Mouse (Mus musculus) granulocyte monocyte progenitor cell, adult 5-6 weeks (primary cell): Measurements from ENCODE around the gene Fus. TPM values are rescaled to one million over a fixed set of nuclear protein-coding genes. Genes with fewer than 3 reads are reported as not detected.
"Not testable (repeated sequence)": the region's sequence is repeated elsewhere in the genome, so short reads cannot be mapped to it uniquely, and the experiment has no call there.

Source experiments
- ATAC-seq: replicated peaks from 2 replicates; pipeline ENCODE4 v1.8.0; 2016; ENCODE audit warnings: mild to moderate bottlenecking, moderate TSS enrichment, inconsistent platforms; ENCODE audit not compliant: poor library complexity, severe bottlenecking
- total RNA-seq, 2 experiments: library from RNA; stranded (forward) in 1 of 2; stranded (reverse) in 1 of 2; fragments of 200-712, 200-1000 nt in 1 of 2; fragments of >200 nt in 1 of 2; fragmentation: Nextera tagmentation in 1 of 2; gene quantifications; 2 replicates each; pipeline ENCODE4 v1.2.3; 2014 to 2017

The Fus gene
- total RNA-seq, 2 experiments from 2014 or later: 60.8 to 319 TPM

GRCm38 (mm10) chr7:128003098-128003497, 35.8 kb downstream of the Fus start:
- ATAC-seq: no peak

- ATAC-seq: no peak
These were observed 36.4 kb downstream of the Fus start, which contains the start of gene Trim72 for GRCm38 (mm10) chr7:128003688-128004087. Trim72 (plus strand) TSS chr7:128003949.

- ATAC-seq: peak; percentile 44
These were observed 36.9 kb downstream of the Fus start for GRCm38 (mm10) chr7:128004150-128004486.

- peak; percentile 23 for ATAC-seq
These were observed 37.5 kb downstream of the Fus start for GRCm38 (mm10) chr7:128004487-128005362.

GRCm38 (mm10) chr7:128006193-128006592, 38.9 kb downstream of the Fus start:
- no peak for ATAC-seq

GRCm38 (mm10) chr7:128009715-128010340, 42.6 kb downstream of the Fus start:
- ATAC-seq: no peak

- ATAC-seq: no peak
These were observed 45.0 kb downstream of the Fus start for GRCm38 (mm10) chr7:128012136-128012780.

- ATAC-seq: no peak
These were observed 45.9 kb downstream of the Fus start for GRCm38 (mm10) chr7:128013116-128013515.

GRCm38 (mm10) chr7:128016134-128016533, 48.9 kb downstream of the Fus start:
- ATAC-seq: not testable (repeated sequence)

- no peak for ATAC-seq
These were observed 49.4 kb downstream of the Fus start for GRCm38 (mm10) chr7:128016650-128017049.

- peak; percentile 73 for ATAC-seq
These were observed 51.0 kb downstream of the Fus start for GRCm38 (mm10) chr7:128018275-128018674.

GRCm38 (mm10) chr7:128019187-128019586, 51.9 kb downstream of the Fus start:
- peak; percentile 90 for ATAC-seq

GRCm38 (mm10) chr7:128022974-128023373, 55.7 kb downstream of the Fus start:
- no peak for ATAC-seq

GRCm38 (mm10) chr7:128023565-128023964, 56.3 kb downstream of the Fus start:
- ATAC-seq: no peak

GRCm38 (mm10) chr7:128024364-128024763, 57.1 kb downstream of the Fus start:
- no peak for ATAC-seq

GRCm38 (mm10) chr7:128024932-128025331, 57.7 kb downstream of the Fus start:
- ATAC-seq: peak; percentile 35; the same call in 1 of the 2 replicates

GRCm38 (mm10) chr7:128025381-128025780, 58.1 kb downstream of the Fus start:
- ATAC-seq: peak; percentile 82

- no peak for ATAC-seq
These were observed 64.2 kb downstream of the Fus start for GRCm38 (mm10) chr7:128031403-128031976.

GRCm38 (mm10) chr7:128032290-128032988, 65.2 kb downstream of the Fus start:
- no peak for ATAC-seq

GRCm38 (mm10) chr7:128032989-128033293, 65.7 kb downstream of the Fus start:
- ATAC-seq: no peak
